Mouse (Mus musculus) lung, embryonic 15.5 days (tissue): Measurements from ENCODE around the gene Hyal2. TPM values are rescaled to one million over a fixed set of nuclear protein-coding genes. Genes with fewer than 3 reads are reported as not detected.

Experiments used
- ATAC-seq: fragments of 200-750 bp; cut with Nextera tagmentation; 2 replicates; pipeline ENCODE4 v1.8.0; 2017; ENCODE audit warnings: moderate number of reproducible peaks, borderline replicate concordance; ENCODE audit not compliant: low FRiP score, low TSS enrichment; ENCODE audit errors: extremely low read depth
- H3K27ac ChIP-seq: fragments of 300-500 bp; sonication (generic); 2 replicates; pipeline ENCODE4 v1.5.1; 2015; ENCODE audit warnings: moderate library complexity, mild to moderate bottlenecking, inconsistent platforms
- H3K27me3 ChIP-seq: fragments of 300-500 bp; sonication (generic); 2 replicates; pipeline ENCODE4 v1.6.1; 2015; ENCODE audit warnings: inconsistent platforms
- H3K36me3 ChIP-seq: fragments of 300-500 bp; sonication (generic); 2 replicates; pipeline ENCODE4 v1.6.1; 2015; ENCODE audit warnings: inconsistent platforms
- H3K4me1 ChIP-seq: fragments of 300-500 bp; sonication (generic); 2 replicates; pipeline ENCODE4 v1.6.1; 2015; ENCODE audit warnings: inconsistent platforms
- H3K4me2 ChIP-seq: fragments of 300-500 bp; sonication (generic); 2 replicates; pipeline ENCODE4 v1.6.1; 2015; ENCODE audit warnings: inconsistent platforms, mild to moderate bottlenecking, moderate library complexity
- H3K4me3 ChIP-seq: fragments of 300-500 bp; sonication (generic); 2 replicates; pipeline ENCODE4 v1.5.1; 2015; ENCODE audit warnings: mild to moderate bottlenecking, inconsistent platforms
- H3K9ac ChIP-seq: fragments of 300-500 bp; sonication (generic); 2 replicates; pipeline ENCODE4 v1.6.1; 2015; ENCODE audit warnings: inconsistent platforms
- H3K9me3 ChIP-seq: fragments of 300-500 bp; sonication (generic); 2 replicates; pipeline ENCODE4 v1.6.1; 2016; ENCODE audit warnings: inconsistent platforms
- WGBS: fragments of 180-500 bp; shearing (Covaris S2); methylation state at CpG from one replicate; pipeline ENCODE4 v1.1.7; 2015; 5-methylcytosine and 5-hydroxymethylcytosine counted together
- polyA plus RNA-seq: library from polyadenylated mRNA; unstranded; fragments of >200 nt; fragmentation: Nextera tagmentation; extraction: Ambion mirVana; gene quantifications from 2 replicates; pipeline ENCODE4 v1.2.1, GENCODE M21; 2015

The Hyal2 gene
- polyA plus RNA-seq, 1 experiment from 2014 or later: 105 TPM

- 87% methylated on average over 10 of the region's 10 CpGs for WGBS
- H3K9me3 ChIP-seq: no peaks in the 10 kb centered on the region
- ATAC-seq: no peak
- peaks cover 54% of the 10 kb centered on the region for H3K4me1 ChIP-seq
- H3K4me3 ChIP-seq: no peak overlapping the region
- H3K36me3 ChIP-seq: peaks cover 9% of the 10 kb centered on the region; the same call in 1 of the 2 replicates
- no peaks in the 10 kb centered on the region for H3K27me3 ChIP-seq
- H3K27ac ChIP-seq: no peak overlapping the region
- no peak overlapping the region for H3K9ac ChIP-seq
- no peak overlapping the region for H3K4me2 ChIP-seq
Observed at GRCm38 (mm10) chr9:107548820-107549219, 18.9 kb upstream of the Hyal2 start.

GRCm38 (mm10) chr9:107549297-107550074, 18.3 kb upstream of the Hyal2 start:
- H3K4me2 ChIP-seq: no peak overlapping the region
- H3K36me3 ChIP-seq: peaks cover 6% of the 10 kb centered on the region; the same call in 1 of the 2 replicates
- H3K4me3 ChIP-seq: no peak overlapping the region
- ATAC-seq: no peak
- WGBS: 69% methylated on average over 20 of the region's 20 CpGs
- no peak overlapping the region for H3K27ac ChIP-seq
- no peaks in the 10 kb centered on the region for H3K9me3 ChIP-seq
- no peak overlapping the region for H3K9ac ChIP-seq
- no peaks in the 10 kb centered on the region for H3K27me3 ChIP-seq
- peaks cover 54% of the 10 kb centered on the region for H3K4me1 ChIP-seq

GRCm38 (mm10) chr9:107550491-107551116, 17.1 kb upstream of the Hyal2 start:
- no peaks in the 10 kb centered on the region for H3K36me3 ChIP-seq
- H3K9ac ChIP-seq: peak overlapping the region; percentile 74
- H3K27ac ChIP-seq: peak overlapping the region; percentile 65
- H3K4me1 ChIP-seq: peaks cover 58% of the 10 kb centered on the region
- H3K27me3 ChIP-seq: no peaks in the 10 kb centered on the region
- 34% methylated on average over 23 of the region's 23 CpGs for WGBS
- ATAC-seq: no peak
- peak overlapping the region; percentile 53 for H3K4me3 ChIP-seq
- H3K4me2 ChIP-seq: peak overlapping the region; percentile 96
- no peaks in the 10 kb centered on the region for H3K9me3 ChIP-seq

GRCm38 (mm10) chr9:107551117-107551889, 16.4 kb upstream of the Hyal2 start, which contains the start of gene Rassf1:
Gene Rassf1 (plus strand): TSS chr9:107551555.
- H3K4me1 ChIP-seq: peaks cover 64% of the 10 kb centered on the region
- peak within 1 kb of the TSS; percentile 74 for H3K9ac ChIP-seq
- H3K27me3 ChIP-seq: no peaks in the 10 kb centered on the region
- H3K36me3 ChIP-seq: no peaks in the 10 kb centered on the region
- peak; percentile 50; the same call in 1 of the 2 replicates for ATAC-seq
- peak within 1 kb of the TSS; percentile 96 for H3K4me2 ChIP-seq
- 1% methylated on average over 63 of the region's 63 CpGs for WGBS
- H3K4me3 ChIP-seq: peak within 1 kb of the TSS; percentile 53
- peak within 1 kb of the TSS; percentile 65 for H3K27ac ChIP-seq
- no peaks in the 10 kb centered on the region for H3K9me3 ChIP-seq

- peak overlapping the region; percentile 65 for H3K27ac ChIP-seq
- H3K4me3 ChIP-seq: peak overlapping the region; percentile 53
- H3K9me3 ChIP-seq: no peaks in the 10 kb centered on the region
- H3K4me1 ChIP-seq: peaks cover 64% of the 10 kb centered on the region
- H3K36me3 ChIP-seq: 0 out of 2 replicates have a peak, but pooled peaks cover 2% of the 10 kb centered on the region
- peak overlapping the region; percentile 96 for H3K4me2 ChIP-seq
- H3K27me3 ChIP-seq: no peaks in the 10 kb centered on the region
- WGBS: 4% methylated on average over 8 of the region's 8 CpGs
- no peak for ATAC-seq
- H3K9ac ChIP-seq: peak overlapping the region; percentile 74
Observed at GRCm38 (mm10) chr9:107551890-107552355, 15.8 kb upstream of the Hyal2 start.

GRCm38 (mm10) chr9:107552690-107553393, 14.9 kb upstream of the Hyal2 start:
- Histone ChIP-seq H3K27ac (no peak overlapping the region), H3K36me3 (peaks cover 11% of the 10 kb centered on the region), H3K4me1 (peaks cover 58% of the 10 kb centered on the region), H3K27me3 (no peaks in the 10 kb centered on the region), H3K4me3 (peak overlapping the region; percentile 78), H3K4me2 (peak overlapping the region; percentile 96), H3K9me3 (no peaks in the 10 kb centered on the region), H3K9ac (peak overlapping the region; percentile 74; the same call in 1 of the 2 replicates)
- 67% methylated on average over 5 of the region's 5 CpGs for WGBS
- ATAC-seq: no peak

GRCm38 (mm10) chr9:107553541-107554318, 14.0 kb upstream of the Hyal2 start:
- peak; percentile 50; the same call in 1 of the 2 replicates for ATAC-seq
- Histone ChIP-seq H3K27ac (peak overlapping the region; percentile 98), H3K36me3 (peaks cover 20% of the 10 kb centered on the region), H3K4me1 (peaks cover 58% of the 10 kb centered on the region), H3K4me3 (peak overlapping the region; percentile 78), H3K4me2 (peak overlapping the region; percentile 96), H3K9ac (peak overlapping the region; percentile 60), H3K9me3 (no peaks in the 10 kb centered on the region), H3K27me3 (no peaks in the 10 kb centered on the region)
- WGBS: 4% methylated on average over 37 of the region's 37 CpGs

- Histone ChIP-seq H3K9ac (peak overlapping the region; percentile 85), H3K9me3 (no peaks in the 10 kb centered on the region), H3K27ac (peak overlapping the region; percentile 98), H3K4me2 (peak overlapping the region; percentile 96), H3K4me3 (peak overlapping the region; percentile 78), H3K36me3 (peaks cover 26% of the 10 kb centered on the region), H3K27me3 (no peaks in the 10 kb centered on the region), H3K4me1 (peaks cover 58% of the 10 kb centered on the region)
- ATAC-seq: peak; percentile 89
- WGBS: under 1% methylated on average over 53 of the region's 53 CpGs
Observed at GRCm38 (mm10) chr9:107554319-107554825, 13.4 kb upstream of the Hyal2 start.

- Histone ChIP-seq H3K4me3 (peak overlapping the region; percentile 78), H3K4me2 (peak overlapping the region; percentile 96), H3K27me3 (no peaks in the 10 kb centered on the region), H3K27ac (peak overlapping the region; percentile 98), H3K9me3 (no peaks in the 10 kb centered on the region), H3K9ac (peak overlapping the region; percentile 85), H3K36me3 (peaks cover 33% of the 10 kb centered on the region), H3K4me1 (peaks cover 56% of the 10 kb centered on the region)
- WGBS: under 1% methylated on average over 23 of the region's 23 CpGs
- ATAC-seq: peak; percentile 33
Observed at GRCm38 (mm10) chr9:107555031-107555457, 12.7 kb upstream of the Hyal2 start.

GRCm38 (mm10) chr9:107555701-107556100, 12.0 kb upstream of the Hyal2 start:
- Histone ChIP-seq H3K4me3 (peak overlapping the region; percentile 78), H3K27me3 (no peaks in the 10 kb centered on the region), H3K4me1 (peaks cover 49% of the 10 kb centered on the region), H3K36me3 (peaks cover 40% of the 10 kb centered on the region), H3K9ac (peak overlapping the region; percentile 85), H3K9me3 (no peaks in the 10 kb centered on the region), H3K27ac (peak overlapping the region; percentile 98), H3K4me2 (peak overlapping the region; percentile 96)
- 23% methylated on average over 2 of the region's 2 CpGs for WGBS
- ATAC-seq: no peak
